Mouse (Mus musculus) heart, postnatal 0 days (tissue): ENCODE measurements around the gene Rbfox2. TPM values are rescaled to one million over a fixed set of nuclear protein-coding genes. Genes with fewer than 3 reads are reported as not detected.

Experiments
- ATAC-seq: fragments of 200-750 bp; cut with Nextera tagmentation; 2 replicates; pipeline ENCODE4 v1.8.0; 2017; ENCODE audit warnings: low read depth, moderate number of reproducible peaks, moderate library complexity; ENCODE audit not compliant: insufficient read depth
- DNase-seq: peaks from one replicate; pipeline ENCODE4 v3.0.0-alpha.2; 2016; ENCODE audit warnings: low spot score
- H3K27ac ChIP-seq: fragments of 300-500 bp; sonication (generic); 2 replicates; pipeline ENCODE4 v1.5.1; 2014; ENCODE audit warnings: low read depth, mild to moderate bottlenecking
- H3K27me3 ChIP-seq: fragments of 300-500 bp; sonication (generic); 2 replicates; pipeline ENCODE4 v1.6.1; 2014; ENCODE audit warnings: low read length, mixed read lengths; ENCODE audit not compliant: control insufficient read depth, insufficient read depth
- H3K36me3 ChIP-seq: fragments of 300-500 bp; sonication (generic); replicated peaks from 2 replicates; pipeline ENCODE4 v1.6.1; 2014; ENCODE audit warnings: low read length, mixed read lengths; ENCODE audit not compliant: control insufficient read depth, insufficient read depth
- H3K4me1 ChIP-seq: fragments of 300-500 bp; sonication (generic); 2 replicates; pipeline ENCODE4 v1.6.1; 2014; ENCODE audit warnings: antibody characterized with exemption; ENCODE audit not compliant: control insufficient read depth, insufficient read depth
- H3K4me2 ChIP-seq: fragments of 300-500 bp; sonication (generic); 2 replicates; pipeline ENCODE4 v1.6.1; 2014; ENCODE audit warnings: low read depth, mild to moderate bottlenecking, low read length, moderate library complexity
- H3K4me3 ChIP-seq: fragments of 300-500 bp; sonication (generic); 2 replicates; pipeline ENCODE4 v1.5.1; 2014; ENCODE audit warnings: low read depth, low read length
- H3K9ac ChIP-seq: fragments of 300-500 bp; sonication (generic); replicated peaks from 2 replicates; pipeline ENCODE4 v1.6.1; 2014; ENCODE audit warnings: low read depth, low read length, mixed read lengths
- H3K9me3 ChIP-seq: fragments of 300-500 bp; sonication (generic); replicated peaks from 2 replicates; pipeline ENCODE4 v1.6.1; 2016; ENCODE audit warnings: low read length; ENCODE audit not compliant: control insufficient read depth
- CTCF ChIP-seq: IDR thresholded peaks from 2 replicates; pipeline ENCODE4 v1.5.1; 2016; ENCODE audit warnings: antibody characterized with exemption, control low read depth, low read depth
- EP300 ChIP-seq: IDR thresholded peaks from 2 replicates; pipeline ENCODE4 v1.6.1; 2016; ENCODE audit warnings: antibody characterized with exemption, low read depth
- WGBS: fragments of 180-500 bp; shearing (Covaris S2); extraction: QIAGEN DNeasy Blood & Tissue Kit; methylation state at CpG from one replicate; pipeline ENCODE4 v1.1.7; 2014; 5-methylcytosine and 5-hydroxymethylcytosine counted together
- polyA plus RNA-seq: library from polyadenylated mRNA; unstranded; fragments of >200 nt; fragmentation: Nextera tagmentation; extraction: Ambion mirVana; gene quantifications from 2 replicates; pipeline ENCODE4 v1.2.1, GENCODE M21; 2015
- total RNA-seq: library from RNA; depleted of rRNA; stranded (reverse); fragments of >200 nt; gene quantifications from 2 replicates; pipeline ENCODE4 v1.2.3, GENCODE M21; 2014; ENCODE audit warnings: low replicate concordance

Rbfox2 gene
- total and polyA plus RNA-seq, 2 experiments from 2014 or later: 49.1 to 143 TPM

GRCm38 (mm10) chr15:77268415-77268814, 38.4 kb downstream of the Rbfox2 start:
- WGBS: 81% methylated on average over 3 of the region's 3 CpGs
- Histone ChIP-seq H3K4me2 (no peak overlapping the region), H3K9ac (no peak overlapping the region), H3K9me3 (no peaks in the 10 kb centered on the region), H3K27ac (no peak overlapping the region), H3K4me3 (no peak overlapping the region), H3K4me1 (peaks cover 12% of the 10 kb centered on the region), H3K36me3 (no peaks in the 10 kb centered on the region), H3K27me3 (no peaks in the 10 kb centered on the region)
- TF ChIP-seq CTCF (no peak), EP300 (no peak)
- ATAC-seq (no peak), DNase-seq (no peak)

GRCm38 (mm10) chr15:77265318-77265717, 41.5 kb downstream of the Rbfox2 start:
- H3K9me3 ChIP-seq: no peaks in the 10 kb centered on the region
- DNase-seq (peak; percentile 33), ATAC-seq (peak; percentile 75)
- TF ChIP-seq EP300 (no peak), CTCF (no peak)
- H3K36me3 ChIP-seq: no peaks in the 10 kb centered on the region
- H3K4me2 ChIP-seq: no peak overlapping the region
- H3K9ac ChIP-seq: no peak overlapping the region
- H3K27ac ChIP-seq: no peak overlapping the region
- H3K27me3 ChIP-seq: no peaks in the 10 kb centered on the region
- H3K4me3 ChIP-seq: no peak overlapping the region
- H3K4me1 ChIP-seq: peaks cover 12% of the 10 kb centered on the region
- WGBS: 19% methylated on average over 4 of the region's 4 CpGs

- Histone ChIP-seq H3K4me2 (no peak overlapping the region), H3K36me3 (no peaks in the 10 kb centered on the region), H3K27me3 (no peaks in the 10 kb centered on the region), H3K9me3 (no peaks in the 10 kb centered on the region), H3K9ac (no peak overlapping the region), H3K4me1 (peaks cover 12% of the 10 kb centered on the region), H3K27ac (no peak overlapping the region), H3K4me3 (no peak overlapping the region)
- TF ChIP-seq CTCF (no peak), EP300 (no peak)
- no peak for DNase-seq
- 88% methylated on average over 5 of the region's 5 CpGs for WGBS
- ATAC-seq: no peak
Observed at GRCm38 (mm10) chr15:77264314-77264713, 42.5 kb downstream of the Rbfox2 start.

- no peak overlapping the region for H3K9ac ChIP-seq
- no peaks in the 10 kb centered on the region for H3K36me3 ChIP-seq
- 81% methylated on average over 2 of the region's 2 CpGs for WGBS
- DNase-seq (no peak), ATAC-seq (no peak)
- H3K27me3 ChIP-seq: no peaks in the 10 kb centered on the region
- no peak overlapping the region for H3K4me2 ChIP-seq
- no peak overlapping the region for H3K4me3 ChIP-seq
- TF ChIP-seq CTCF: no peak
- TF ChIP-seq EP300: no peak
- peaks cover 20% of the 10 kb centered on the region for H3K4me1 ChIP-seq
- no peak overlapping the region for H3K27ac ChIP-seq
- H3K9me3 ChIP-seq: no peaks in the 10 kb centered on the region
Observed at GRCm38 (mm10) chr15:77262782-77263181, 44.0 kb downstream of the Rbfox2 start.

GRCm38 (mm10) chr15:77257437-77258229, 49.2 kb downstream of the Rbfox2 start:
- Histone ChIP-seq H3K27ac (peak overlapping the region; percentile 62), H3K27me3 (no peaks in the 10 kb centered on the region), H3K9me3 (no peaks in the 10 kb centered on the region), H3K9ac (no peak overlapping the region), H3K36me3 (no peaks in the 10 kb centered on the region), H3K4me1 (peaks cover 34% of the 10 kb centered on the region), H3K4me2 (0 out of 2 replicates have a peak overlapping the region, but pooled peaks have one; percentile 22), H3K4me3 (no peak overlapping the region)
- 19% methylated on average over 6 of the region's 6 CpGs for WGBS
- TF ChIP-seq CTCF (peak; percentile 69), EP300 (no peak)
- ATAC-seq: peak; percentile 68
- peak; percentile 81 for DNase-seq

- Histone ChIP-seq H3K27ac (peak overlapping the region; percentile 36), H3K9ac (no peak overlapping the region), H3K4me1 (peaks cover 34% of the 10 kb centered on the region), H3K27me3 (no peaks in the 10 kb centered on the region), H3K4me2 (no peak overlapping the region), H3K9me3 (no peaks in the 10 kb centered on the region), H3K4me3 (no peak overlapping the region), H3K36me3 (no peaks in the 10 kb centered on the region)
- ATAC-seq (no peak), DNase-seq (no peak)
- no peak for TF ChIP-seq CTCF
- no peak for TF ChIP-seq EP300
- 63% methylated on average over 4 of the region's 4 CpGs for WGBS
Observed at GRCm38 (mm10) chr15:77256782-77257181, 50.0 kb downstream of the Rbfox2 start.
